Mouse (Mus musculus): ENCODE data around the gene Hk3. TPM values are rescaled to one million over a fixed set of nuclear protein-coding genes. Genes with fewer than 3 reads are reported as not detected.

Gene Hk3
- polyA plus RNA-seq, 1 experiment from 2014 or later: 1.2 TPM

DNA sequence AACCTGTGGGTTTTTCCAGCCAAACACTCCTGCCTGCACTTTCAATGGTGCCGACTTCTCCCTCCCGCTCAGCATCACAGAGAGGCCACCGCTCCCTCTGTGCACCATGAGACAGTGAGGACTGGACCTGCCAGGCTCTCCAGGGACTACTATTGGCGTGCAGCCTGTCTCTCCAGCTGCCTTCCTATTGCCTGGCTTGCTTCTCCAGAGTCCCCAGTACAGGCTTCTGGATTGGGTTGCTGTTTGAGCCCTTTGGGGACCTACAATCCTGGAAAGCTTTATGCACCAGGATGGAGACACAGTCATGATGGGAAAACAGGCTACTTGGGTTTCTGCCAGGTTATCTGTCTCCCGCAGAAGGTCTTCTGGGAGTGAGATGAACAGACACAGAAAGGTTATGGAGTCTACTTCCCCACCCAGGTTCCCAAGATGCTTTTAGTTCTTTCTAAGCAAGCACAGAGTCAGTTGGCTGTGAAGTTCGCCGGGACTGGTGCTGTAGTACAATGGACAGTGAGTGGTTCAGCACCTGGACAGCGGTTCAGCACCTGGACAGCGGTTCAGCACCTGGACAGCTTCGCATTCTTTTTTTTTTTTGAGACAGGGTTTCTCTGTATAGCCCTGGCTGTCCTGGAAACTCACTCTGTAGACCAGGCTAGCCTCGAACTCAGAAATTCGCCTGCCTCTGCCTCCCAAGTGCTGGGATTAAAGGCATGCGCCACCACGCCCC is 50.5 kb downstream of the Hk3 start:
- WGBS: 31% methylated on average over 14 of the region's 14 CpGs
- H3K27ac ChIP-seq (ENCODE audit: low read depth): no peak overlapping the region
- H3K4me3 ChIP-seq (ENCODE audit: low read depth, low read length): no peak overlapping the region
- no peak overlapping the region for H3K9ac ChIP-seq
- H3K4me2 ChIP-seq: no peak overlapping the region
- no peaks in the 10 kb centered on the region for H3K9me3 ChIP-seq (ENCODE audit: low read depth, low read length)
- DNase-seq (peak; percentile 82), ATAC-seq (ENCODE audit: insufficient read depth) (no peak; the same call in 1 of the 2 replicates)
- H3K36me3 ChIP-seq (ENCODE audit: insufficient read depth): no peaks in the 10 kb centered on the region
- TF ChIP-seq CTCF (IDR thresholded peaks at IDR 0.05; ENCODE audit: low read depth): no peak
- no peaks in the 10 kb centered on the region for H3K4me1 ChIP-seq (ENCODE audit: insufficient read depth)
- no peaks in the 10 kb centered on the region for H3K27me3 ChIP-seq (ENCODE audit: insufficient read depth, low read length)

DNA sequence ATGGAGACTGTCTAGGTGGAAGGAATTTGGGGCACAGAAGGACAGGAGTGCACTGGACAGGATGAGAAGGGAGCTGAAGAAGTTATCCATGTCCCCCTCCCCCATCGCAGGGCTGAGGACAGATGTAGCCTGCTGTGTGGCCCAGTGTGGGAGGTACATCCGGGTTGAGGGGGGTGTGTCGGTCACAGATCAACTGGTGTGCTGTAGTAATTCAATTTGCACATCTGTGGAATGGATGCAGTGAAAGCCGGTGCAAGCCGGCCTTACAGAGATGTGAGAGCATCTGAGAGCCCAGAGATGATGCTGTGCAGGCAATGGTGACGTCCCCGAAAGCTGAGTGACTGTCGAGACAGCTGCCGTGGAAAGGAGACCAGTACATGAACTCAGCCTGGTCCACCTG is 51.7 kb downstream of the Hk3 start:
- 38% methylated on average over 9 of the region's 9 CpGs for WGBS
- H3K9me3 ChIP-seq (ENCODE audit: low read depth, low read length): no peaks in the 10 kb centered on the region

GRCm38 (mm10) chr13:54968636-54969035 is 52.5 kb downstream of the Hk3 start:
- Histone ChIP-seq H3K4me3 (ENCODE audit: low read depth, low read length) (no peak overlapping the region), H3K9me3 (ENCODE audit: low read depth, low read length) (no peaks in the 10 kb centered on the region), H3K4me2 (no peak overlapping the region), H3K36me3 (ENCODE audit: insufficient read depth) (no peaks in the 10 kb centered on the region), H3K4me1 (ENCODE audit: insufficient read depth) (no peaks in the 10 kb centered on the region), H3K9ac (no peak overlapping the region), H3K27ac (ENCODE audit: low read depth) (no peak overlapping the region), H3K27me3 (ENCODE audit: insufficient read depth, low read length) (no peaks in the 10 kb centered on the region)
- DNase-seq (no peak), ATAC-seq (ENCODE audit: insufficient read depth) (no peak)
- no peak for TF ChIP-seq CTCF (IDR thresholded peaks at IDR 0.05; ENCODE audit: low read depth)
- 55% methylated on average over 5 of the region's 5 CpGs for WGBS

More for the DNA sequence above, 51.7 kb downstream of the Hk3 start:
- no peaks in the 10 kb centered on the region for H3K36me3 ChIP-seq (ENCODE audit: insufficient read depth)
- H3K4me3 ChIP-seq (ENCODE audit: low read depth, low read length): no peak overlapping the region
- ATAC-seq (ENCODE audit: insufficient read depth) (no peak), DNase-seq (no peak)
- H3K4me2 ChIP-seq: no peak overlapping the region
- H3K27me3 ChIP-seq (ENCODE audit: insufficient read depth, low read length): no peaks in the 10 kb centered on the region
- no peaks in the 10 kb centered on the region for H3K4me1 ChIP-seq (ENCODE audit: insufficient read depth)
- TF ChIP-seq CTCF (IDR thresholded peaks at IDR 0.05; ENCODE audit: low read depth): no peak
- H3K27ac ChIP-seq (ENCODE audit: low read depth): no peak overlapping the region
- no peak overlapping the region for H3K9ac ChIP-seq

DNA sequence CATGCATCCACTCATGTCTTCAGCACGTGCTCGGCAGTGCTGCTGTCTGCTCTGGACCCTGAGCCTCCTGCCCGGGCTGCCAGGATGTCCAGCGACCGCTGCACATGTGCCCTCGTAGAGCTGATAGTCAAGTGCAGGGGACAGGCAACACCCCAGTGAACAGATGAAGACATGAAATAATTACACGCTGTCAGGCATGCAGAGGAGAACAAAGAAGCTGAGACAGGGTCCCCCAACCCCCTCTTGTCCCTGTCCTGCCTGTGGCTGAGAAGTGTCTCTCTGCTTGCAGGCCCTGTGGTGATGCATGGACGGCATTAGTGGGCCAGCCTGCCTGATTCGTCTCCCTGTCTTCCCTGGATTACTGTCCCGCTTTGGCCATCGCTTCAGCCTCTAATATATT is 53.7 kb downstream of the Hk3 start:
- Histone ChIP-seq H3K36me3 (ENCODE audit: insufficient read depth) (no peaks in the 10 kb centered on the region), H3K9me3 (ENCODE audit: low read depth, low read length) (no peaks in the 10 kb centered on the region), H3K4me2 (no peak overlapping the region), H3K4me3 (ENCODE audit: low read depth, low read length) (no peak overlapping the region), H3K27me3 (ENCODE audit: insufficient read depth, low read length) (no peaks in the 10 kb centered on the region), H3K9ac (no peak overlapping the region), H3K27ac (ENCODE audit: low read depth) (no peak overlapping the region), H3K4me1 (ENCODE audit: insufficient read depth) (no peaks in the 10 kb centered on the region)
- no peak for ATAC-seq (ENCODE audit: insufficient read depth)
- no peak for TF ChIP-seq CTCF (IDR thresholded peaks at IDR 0.05; ENCODE audit: low read depth)
- DNase-seq: no peak
- 67% methylated on average over 11 of the region's 11 CpGs for WGBS

GRCm38 (mm10) chr13:54965256-54965655 is 55.9 kb downstream of the Hk3 start:
- no peaks in the 10 kb centered on the region for H3K4me1 ChIP-seq (ENCODE audit: insufficient read depth)
- H3K27ac ChIP-seq (ENCODE audit: low read depth): no peak overlapping the region
- DNase-seq (no peak), ATAC-seq (ENCODE audit: insufficient read depth) (no peak)
- TF ChIP-seq CTCF (IDR thresholded peaks at IDR 0.05; ENCODE audit: low read depth): peak; percentile 17; the same call in 1 of the 2 replicates
- 83% methylated on average over 6 of the region's 6 CpGs for WGBS
- no peaks in the 10 kb centered on the region for H3K9me3 ChIP-seq (ENCODE audit: low read depth, low read length)
- no peaks in the 10 kb centered on the region for H3K36me3 ChIP-seq (ENCODE audit: insufficient read depth)
- no peaks in the 10 kb centered on the region for H3K27me3 ChIP-seq (ENCODE audit: insufficient read depth, low read length)
- no peak overlapping the region for H3K4me2 ChIP-seq
- H3K9ac ChIP-seq: no peak overlapping the region
- no peak overlapping the region for H3K4me3 ChIP-seq (ENCODE audit: low read depth, low read length)

GRCm38 (mm10) chr13:54960491-54960890 is 60.7 kb downstream of the Hk3 start:
- H3K36me3 ChIP-seq (ENCODE audit: insufficient read depth): no peaks in the 10 kb centered on the region
- DNase-seq (no peak), ATAC-seq (ENCODE audit: insufficient read depth) (no peak)
- WGBS: 40% methylated on average over 3 of the region's 3 CpGs
- H3K4me3 ChIP-seq (ENCODE audit: low read depth, low read length): no peak overlapping the region
- H3K4me2 ChIP-seq: no peak overlapping the region
- peaks cover 4% of the 10 kb centered on the region; the same call in 1 of the 2 replicates for H3K27me3 ChIP-seq (ENCODE audit: insufficient read depth, low read length)
- no peaks in the 10 kb centered on the region for H3K4me1 ChIP-seq (ENCODE audit: insufficient read depth)
- H3K9ac ChIP-seq: no peak overlapping the region
- H3K27ac ChIP-seq (ENCODE audit: low read depth): no peak overlapping the region
- H3K9me3 ChIP-seq (ENCODE audit: low read depth, low read length): no peaks in the 10 kb centered on the region
- no peak for TF ChIP-seq CTCF (IDR thresholded peaks at IDR 0.05; ENCODE audit: low read depth)

DNA sequence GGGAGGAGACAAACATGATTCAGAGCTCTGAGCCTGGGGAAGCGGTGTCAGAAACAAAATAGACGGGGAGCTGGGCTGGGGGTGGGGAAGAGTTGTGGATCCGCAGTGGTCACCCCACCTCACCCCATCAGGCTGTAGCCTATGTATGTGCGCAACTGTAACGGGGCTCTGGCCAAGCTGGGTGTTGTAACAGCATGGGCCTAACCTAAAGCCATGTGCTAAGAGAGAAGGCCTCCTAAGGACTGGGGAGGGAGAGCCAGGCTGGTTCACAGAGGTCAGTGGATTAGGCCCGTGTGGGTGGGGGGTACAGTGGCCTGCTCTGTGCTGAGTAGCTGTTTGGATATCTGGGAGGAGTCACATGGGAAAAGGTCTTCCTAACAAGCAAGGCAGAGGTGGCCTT is 61.3 kb downstream of the Hk3 start:
- Histone ChIP-seq H3K4me2 (no peak overlapping the region), H3K27me3 (ENCODE audit: insufficient read depth, low read length) (peaks cover 7% of the 10 kb centered on the region; the same call in 1 of the 2 replicates), H3K4me3 (ENCODE audit: low read depth, low read length) (no peak overlapping the region), H3K36me3 (ENCODE audit: insufficient read depth) (no peaks in the 10 kb centered on the region), H3K4me1 (ENCODE audit: insufficient read depth) (no peaks in the 10 kb centered on the region), H3K9me3 (ENCODE audit: low read depth, low read length) (no peaks in the 10 kb centered on the region), H3K27ac (ENCODE audit: low read depth) (no peak overlapping the region), H3K9ac (no peak overlapping the region)
- no peak for TF ChIP-seq CTCF (IDR thresholded peaks at IDR 0.05; ENCODE audit: low read depth)
- 29% methylated on average over 6 of the region's 6 CpGs for WGBS
- DNase-seq (no peak), ATAC-seq (ENCODE audit: insufficient read depth) (no peak)
